Mouse (Mus musculus): ENCODE data around the gene Synm.

DNA sequence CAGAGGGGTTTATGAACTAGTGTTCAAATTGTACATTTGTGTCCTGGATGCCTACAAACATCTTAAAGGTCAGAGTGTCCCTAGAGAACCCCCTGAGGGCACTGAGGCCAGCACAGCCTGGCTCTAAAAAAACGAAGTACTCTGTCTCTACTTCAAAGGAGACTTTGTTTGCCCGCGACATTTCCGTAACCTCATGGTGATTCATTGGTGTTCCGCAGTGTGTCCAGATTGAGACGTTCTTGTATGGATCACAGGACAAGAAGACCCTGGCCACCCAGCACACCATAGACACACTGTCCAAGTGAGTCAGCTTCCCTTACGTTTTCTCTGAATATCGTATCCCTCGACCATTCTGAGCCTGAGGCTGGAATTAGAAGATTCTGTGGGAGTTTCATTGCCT, 34.5 kb downstream of the Synm start:
- TF ChIP-seq POLR2A (IDR thresholded peaks at IDR 0.05; ENCODE audit: control insufficient read depth, extremely low read depth, insufficient read depth, low read length, poor library complexity) (no peak), CTCF (IDR thresholded peaks at IDR 0.05; ENCODE audit: borderline replicate concordance, control insufficient read depth, extremely low read depth, insufficient read depth, low read length, poor library complexity) (no peak)
